Mouse (Mus musculus): ENCODE results near the gene Wdr70. TPM values are rescaled to one million over a fixed set of nuclear protein-coding genes. Genes with fewer than 3 reads are reported as not detected.

Wdr70 gene
- polyA plus RNA-seq, 1 experiment, result 26.6 TPM

GRCm38 (mm10) chr15:7858841-7859240 is 240.2 kb downstream of the Wdr70 start:
- TF ChIP-seq POLR2A (IDR thresholded peaks at IDR 0.05; ENCODE audit: extremely low read depth, insufficient read depth, low read length), result no peak
- TF ChIP-seq CTCF (IDR thresholded peaks at IDR 0.05; ENCODE audit: extremely low read depth, insufficient read depth, low read length), result no peak
- Histone ChIP-seq H3K27ac (ENCODE audit: insufficient read depth, low read length) (no peak overlapping the region), H3K4me1 (ENCODE audit: control insufficient read depth, insufficient read depth, low read length) (peaks cover 2% of the 10 kb centered on the region; the same call in 1 of the 2 replicates), H3K4me3 (ENCODE audit: insufficient read depth, low read length) (no peak overlapping the region)

DNA sequence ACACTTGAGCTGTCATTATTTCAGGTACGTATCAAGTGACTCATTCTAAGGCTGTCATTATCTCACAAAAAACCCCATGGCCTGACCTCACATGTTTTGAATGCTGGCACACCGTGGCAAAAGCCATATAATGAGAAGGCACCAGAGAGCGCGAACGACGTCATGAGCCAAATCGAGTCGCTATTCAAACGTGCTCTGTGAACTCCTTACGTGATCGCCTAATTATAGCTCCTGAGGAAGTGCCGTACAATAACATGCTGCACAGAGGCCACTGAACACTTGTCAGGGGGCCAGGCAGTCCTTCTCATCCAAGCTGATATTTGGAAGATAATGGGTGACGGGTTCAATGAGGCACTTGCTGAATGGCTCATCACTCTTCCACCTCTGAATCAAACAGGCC is 241.6 kb downstream of the Wdr70 start:
- Histone ChIP-seq H3K4me3 (ENCODE audit: insufficient read depth, low read length) (no peak overlapping the region), H3K4me1 (ENCODE audit: control insufficient read depth, insufficient read depth, low read length) (no peaks in the 10 kb centered on the region), H3K27ac (ENCODE audit: insufficient read depth, low read length) (no peak overlapping the region)
- TF ChIP-seq CTCF (IDR thresholded peaks at IDR 0.05; ENCODE audit: extremely low read depth, insufficient read depth, low read length), result no peak
- no peak for TF ChIP-seq POLR2A (IDR thresholded peaks at IDR 0.05; ENCODE audit: extremely low read depth, insufficient read depth, low read length)

DNA sequence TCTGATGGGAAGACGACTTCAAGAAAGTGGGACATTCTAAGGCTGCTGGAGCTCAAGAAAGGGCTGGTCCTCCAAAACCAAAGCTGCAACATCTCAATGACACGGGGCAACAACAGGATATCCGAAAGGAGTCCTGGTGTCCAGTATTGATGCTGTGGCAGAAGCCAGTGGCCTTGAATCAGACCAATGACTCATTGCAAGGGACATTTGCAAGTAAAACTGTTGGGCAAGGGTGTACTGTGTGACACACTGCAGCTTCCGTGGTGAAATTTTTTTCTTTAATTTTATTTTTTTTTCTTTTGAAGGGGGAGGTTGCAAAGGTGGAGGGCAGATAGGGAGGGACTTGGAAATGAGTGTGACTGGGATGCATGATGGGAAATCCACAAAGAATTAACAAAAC is 256.6 kb downstream of the Wdr70 start:
- no peak overlapping the region for H3K27ac ChIP-seq (ENCODE audit: insufficient read depth, low read length)
- TF ChIP-seq POLR2A (IDR thresholded peaks at IDR 0.05; ENCODE audit: extremely low read depth, insufficient read depth, low read length) (no peak), CTCF (IDR thresholded peaks at IDR 0.05; ENCODE audit: extremely low read depth, insufficient read depth, low read length) (no peak)
- no peak overlapping the region for H3K4me3 ChIP-seq (ENCODE audit: insufficient read depth, low read length)
- H3K4me1 ChIP-seq (ENCODE audit: control insufficient read depth, insufficient read depth, low read length), result no peaks in the 10 kb centered on the region

- no peak for TF ChIP-seq CTCF (IDR thresholded peaks at IDR 0.05; ENCODE audit: extremely low read depth, insufficient read depth, low read length)
- TF ChIP-seq POLR2A (IDR thresholded peaks at IDR 0.05; ENCODE audit: extremely low read depth, insufficient read depth, low read length), result no peak
- Histone ChIP-seq H3K4me3 (ENCODE audit: insufficient read depth, low read length) (no peak overlapping the region), H3K4me1 (ENCODE audit: control insufficient read depth, insufficient read depth, low read length) (no peaks in the 10 kb centered on the region), H3K27ac (ENCODE audit: insufficient read depth, low read length) (no peak overlapping the region)
These were observed 257.3 kb downstream of the Wdr70 start for GRCm38 (mm10) chr15:7841664-7842063.

DNA sequence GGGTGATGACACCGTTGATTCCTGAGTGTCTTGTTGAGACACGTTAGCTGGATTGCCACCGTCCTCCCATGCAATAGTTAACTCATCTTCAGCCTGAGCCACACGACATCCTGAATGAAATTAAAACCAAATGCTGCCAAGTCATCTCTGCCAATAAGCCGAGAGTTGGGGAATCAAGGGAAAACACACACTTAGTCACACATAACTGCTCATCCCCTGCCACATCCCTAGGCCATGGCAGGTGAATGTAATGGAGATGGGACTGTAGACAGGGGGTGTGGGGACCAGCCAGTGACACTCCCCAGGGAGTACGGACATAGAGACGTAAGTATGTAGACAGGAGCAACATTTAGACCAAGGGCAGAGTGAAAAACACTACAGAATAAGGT is 260.1 kb downstream of the Wdr70 start:
- H3K4me3 ChIP-seq (ENCODE audit: insufficient read depth, low read length), result no peak overlapping the region
- TF ChIP-seq POLR2A (IDR thresholded peaks at IDR 0.05; ENCODE audit: extremely low read depth, insufficient read depth, low read length), result no peak
- TF ChIP-seq CTCF (IDR thresholded peaks at IDR 0.05; ENCODE audit: extremely low read depth, insufficient read depth, low read length), result no peak
- no peak overlapping the region for H3K27ac ChIP-seq (ENCODE audit: insufficient read depth, low read length)
- H3K4me1 ChIP-seq (ENCODE audit: control insufficient read depth, insufficient read depth, low read length), result no peaks in the 10 kb centered on the region

DNA sequence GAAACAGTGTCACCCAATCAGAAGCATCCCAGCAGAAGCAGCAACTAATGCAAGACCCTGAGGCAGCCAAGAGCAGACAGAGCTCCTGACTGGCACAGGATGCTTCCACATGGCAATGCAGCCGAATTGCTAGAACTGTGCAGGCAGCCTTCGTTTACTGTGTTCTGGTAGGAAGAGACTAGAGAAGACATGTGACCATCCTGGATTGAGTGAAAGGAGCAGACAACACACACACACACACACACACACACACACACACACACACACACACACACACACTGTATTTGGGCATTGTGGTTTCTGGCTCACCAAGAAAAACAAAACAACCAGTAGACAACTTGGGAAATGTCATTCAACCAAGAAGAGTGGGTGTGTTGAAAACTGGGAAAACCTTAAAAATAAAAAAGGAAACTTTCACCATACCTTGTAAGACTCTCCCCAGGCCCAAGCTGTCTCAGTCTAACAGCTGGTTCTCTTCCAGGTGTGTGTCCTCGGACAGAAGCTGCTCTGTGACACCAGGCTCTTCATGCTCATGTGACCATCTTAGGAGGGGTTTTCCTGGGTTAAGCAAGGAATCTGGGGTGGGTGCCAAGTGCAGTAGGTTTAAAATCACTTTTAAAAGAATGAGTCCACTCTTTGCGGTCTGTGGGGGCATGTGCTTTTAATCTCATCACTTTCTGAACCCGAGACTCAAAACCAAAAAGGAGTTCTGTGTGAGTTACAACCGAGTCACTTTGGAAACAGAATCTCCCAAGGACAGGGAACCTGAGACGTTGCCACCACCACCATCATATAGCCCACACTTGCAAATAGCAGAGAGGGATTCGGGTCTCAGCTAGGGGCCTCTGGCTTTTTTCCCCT is 260.7 kb downstream of the Wdr70 start:
- Histone ChIP-seq H3K4me1 (ENCODE audit: control insufficient read depth, insufficient read depth, low read length) (no peaks in the 10 kb centered on the region), H3K27ac (ENCODE audit: insufficient read depth, low read length) (no peak overlapping the region), H3K4me3 (ENCODE audit: insufficient read depth, low read length) (no peak overlapping the region)
- TF ChIP-seq CTCF (IDR thresholded peaks at IDR 0.05; ENCODE audit: extremely low read depth, insufficient read depth, low read length), result no peak
- no peak for TF ChIP-seq POLR2A (IDR thresholded peaks at IDR 0.05; ENCODE audit: extremely low read depth, insufficient read depth, low read length)

GRCm38 (mm10) chr15:7835404-7835803 is 263.6 kb downstream of the Wdr70 start:
- TF ChIP-seq POLR2A (IDR thresholded peaks at IDR 0.05; ENCODE audit: extremely low read depth, insufficient read depth, low read length), result no peak
- TF ChIP-seq CTCF (IDR thresholded peaks at IDR 0.05; ENCODE audit: extremely low read depth, insufficient read depth, low read length), result no peak
- Histone ChIP-seq H3K27ac (ENCODE audit: insufficient read depth, low read length) (no peak overlapping the region), H3K4me1 (ENCODE audit: control insufficient read depth, insufficient read depth, low read length) (no peaks in the 10 kb centered on the region), H3K4me3 (ENCODE audit: insufficient read depth, low read length) (no peak overlapping the region)

GRCm38 (mm10) chr15:7825530-7825929 is 273.5 kb downstream of the Wdr70 start:
- Histone ChIP-seq H3K4me1 (ENCODE audit: control insufficient read depth, insufficient read depth, low read length) (no peaks in the 10 kb centered on the region), H3K27ac (ENCODE audit: insufficient read depth, low read length) (no peak overlapping the region), H3K4me3 (ENCODE audit: insufficient read depth, low read length) (no peak overlapping the region)
- TF ChIP-seq CTCF (IDR thresholded peaks at IDR 0.05; ENCODE audit: extremely low read depth, insufficient read depth, low read length) (no peak), POLR2A (IDR thresholded peaks at IDR 0.05; ENCODE audit: extremely low read depth, insufficient read depth, low read length) (no peak)

DNA sequence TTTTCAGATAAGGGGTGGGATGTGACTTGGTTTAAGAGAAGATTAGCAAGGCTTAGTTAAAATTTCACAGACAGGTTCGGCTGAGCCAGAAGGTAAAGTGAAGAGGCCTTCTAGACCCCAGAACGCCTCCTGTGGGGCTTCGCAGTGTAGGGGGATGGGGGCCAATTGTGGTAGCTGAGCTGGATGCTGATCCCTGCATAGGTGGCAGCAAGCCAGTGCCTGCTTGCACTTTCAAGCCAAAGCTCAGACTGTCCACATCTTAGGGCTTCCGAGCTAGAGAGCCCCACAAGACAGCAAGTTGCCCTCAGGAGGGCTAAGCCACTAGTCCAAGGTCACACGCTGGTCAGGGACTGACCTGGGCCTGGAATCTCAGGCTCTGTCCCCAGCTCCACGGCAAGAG is 275.1 kb downstream of the Wdr70 start:
- TF ChIP-seq CTCF (IDR thresholded peaks at IDR 0.05; ENCODE audit: extremely low read depth, insufficient read depth, low read length) (no peak), POLR2A (IDR thresholded peaks at IDR 0.05; ENCODE audit: extremely low read depth, insufficient read depth, low read length) (no peak)
- no peaks in the 10 kb centered on the region for H3K4me1 ChIP-seq (ENCODE audit: control insufficient read depth, insufficient read depth, low read length)
- no peak overlapping the region for H3K4me3 ChIP-seq (ENCODE audit: insufficient read depth, low read length)
- H3K27ac ChIP-seq (ENCODE audit: insufficient read depth, low read length), result no peak overlapping the region

Other genes with a start within 250 kb of the Wdr70 start
- 11.5 TPM in 2 replicates for gene Nup155, start 10.1 kb upstream of the Wdr70 start, polyA plus RNA-seq (2012; rRNA removed)
- gene Cplane1, start 69.9 kb upstream of the Wdr70 start, polyA plus RNA-seq (2012; rRNA removed), result 26.8 and 29.1 TPM in 2 replicates